In the genomic region with DNA sequence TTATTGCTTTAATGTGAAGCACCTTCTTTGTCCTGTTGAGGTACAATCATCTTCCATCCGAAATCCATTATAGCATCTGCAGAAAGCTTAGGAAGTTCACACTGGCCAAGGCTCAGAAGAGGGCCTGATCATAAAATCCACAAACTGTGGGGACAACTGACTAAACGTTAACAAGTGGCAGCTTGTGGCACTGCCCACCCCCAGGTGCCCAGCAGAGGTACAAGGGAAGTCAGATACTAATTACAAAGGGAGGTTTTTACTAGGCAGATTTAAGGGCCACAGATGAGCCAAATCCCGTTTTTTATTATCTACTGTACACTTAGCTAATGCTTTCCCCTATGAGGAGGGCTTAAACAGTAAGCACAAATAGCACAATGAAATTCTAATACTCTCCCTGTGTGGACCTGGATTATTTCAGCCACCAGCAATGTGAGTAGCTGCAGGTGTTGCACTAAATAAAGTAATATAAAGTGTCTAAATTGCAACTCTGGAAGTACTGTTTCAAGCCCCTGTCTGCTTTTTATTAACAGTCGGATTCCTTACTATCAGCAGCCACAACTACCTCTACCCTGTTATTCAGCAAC, we compare ENCODE assay signal across 13 mouse cellular contexts.
A peak's percentile ranks its signal among the peaks of the same experiment; 100 is the strongest.
DNase-seq lines count a peak whose midpoint lies in the region; ATAC-seq and TF ChIP-seq lines count a peak whose summit lies in the region.
"Had no signal": no experiment of that assay in that cellular context is flagged by ENCODE, and none has a peak within 500 bp of the region (broad histone marks: within the 10 kb centered on the region; RNA-seq: fewer than 3 reads in every experiment).

No protein-coding gene starts in this region.

- no peak for TF ChIP-seq CTCF in lung, adult 2 months (IDR thresholded peaks at IDR 0.05; ENCODE audit: insufficient read depth, low read length)

- 0 out of 2 replicates have a peak overlapping the region, but pooled peaks have one; percentile 47 for H3K9ac ChIP-seq in heart, embryonic 13.5 days
- H3K9ac ChIP-seq in lung, embryonic 15.5 days, result no peak overlapping the region
- no peak overlapping the region for H3K9ac ChIP-seq in stomach, embryonic 16.5 days (ENCODE audit: low read length)
- H3K9ac ChIP-seq in hindbrain, embryonic 11.5 days (ENCODE audit: low read depth, low read length), result no peak overlapping the region
- H3K9ac ChIP-seq: hindbrain, embryonic 14.5 days; neural tube, embryonic 15.5 days had no signal

- peaks cover 26% of the 10 kb centered on the region for H3K4me1 ChIP-seq in heart, embryonic 13.5 days
- H3K4me1 ChIP-seq in lung, embryonic 15.5 days, result peaks cover 42% of the 10 kb centered on the region
- H3K4me1 ChIP-seq in lung, adult 2 months (ENCODE audit: control insufficient read depth, insufficient read depth, low read length), result peaks cover 13% of the 10 kb centered on the region
- H3K4me1 ChIP-seq in stomach, embryonic 16.5 days (ENCODE audit: control insufficient read depth, insufficient read depth, low read length), result peaks cover 9% of the 10 kb centered on the region
- no peaks in the 10 kb centered on the region for H3K4me1 ChIP-seq in hindbrain, embryonic 11.5 days (replicated peaks; ENCODE audit: control insufficient read depth, insufficient read depth, low read length)
- H3K4me1 ChIP-seq: neural tube, embryonic 15.5 days had no signal

- no peak for DNase-seq in heart, adult 18-20 months
- DNase-seq in lung, adult 2 months, result no peak
- no peak for DNase-seq in hindbrain, embryonic 11.5 days (ENCODE audit: low spot score)
- DNase-seq: cerebellum, adult 11 months; thymus, adult 2 months had no signal

- no peak for TF ChIP-seq POLR2A in lung, adult 2 months (IDR thresholded peaks at IDR 0.05; ENCODE audit: borderline replicate concordance, extremely low read depth, low read depth, low read length)

- H3K4me3 ChIP-seq in heart, embryonic 13.5 days, result peak overlapping the region; percentile 29
- peak overlapping the region; percentile 10; the same call in 1 of the 2 replicates for H3K4me3 ChIP-seq in lung, embryonic 15.5 days
- no peak overlapping the region for H3K4me3 ChIP-seq in lung, adult 2 months (replicated peaks; ENCODE audit: extremely low read depth, low read depth, low read length)
- H3K4me3 ChIP-seq in stomach, embryonic 16.5 days (replicated peaks; ENCODE audit: low read length), result no peak overlapping the region
- H3K4me3 ChIP-seq in hindbrain, embryonic 11.5 days (ENCODE audit: low read depth, low read length), result no peak overlapping the region
- H3K4me3 ChIP-seq: neural tube, embryonic 15.5 days had no signal

- H3K27me3 ChIP-seq in heart, embryonic 13.5 days (replicated peaks), result no peaks in the 10 kb centered on the region
- H3K27me3 ChIP-seq in lung, embryonic 15.5 days, result no peaks in the 10 kb centered on the region
- H3K27me3 ChIP-seq in stomach, embryonic 16.5 days (ENCODE audit: control insufficient read depth, insufficient read depth, low read length), result no peaks in the 10 kb centered on the region
- no peaks in the 10 kb centered on the region for H3K27me3 ChIP-seq in hindbrain, embryonic 11.5 days (ENCODE audit: control insufficient read depth, insufficient read depth, low read length)
- H3K27me3 ChIP-seq: neural tube, embryonic 15.5 days had no signal

- peak overlapping the region; percentile 90 for H3K27ac ChIP-seq in heart, embryonic 13.5 days (replicated peaks)
- peak overlapping the region; percentile 94 for H3K27ac ChIP-seq in lung, embryonic 15.5 days
- H3K27ac ChIP-seq in stomach, embryonic 16.5 days (ENCODE audit: low read length), result no peak overlapping the region
- no peak overlapping the region for H3K27ac ChIP-seq in hindbrain, embryonic 11.5 days (ENCODE audit: low read depth, low read length)
- H3K27ac ChIP-seq: hindbrain, embryonic 14.5 days; neural tube, embryonic 15.5 days had no signal

- no peaks in the 10 kb centered on the region for H3K36me3 ChIP-seq in heart, embryonic 13.5 days
- H3K36me3 ChIP-seq in lung, embryonic 15.5 days, result no peaks in the 10 kb centered on the region
- no peaks in the 10 kb centered on the region for H3K36me3 ChIP-seq in stomach, embryonic 16.5 days (ENCODE audit: control insufficient read depth, insufficient read depth, low read length)
- no peaks in the 10 kb centered on the region for H3K36me3 ChIP-seq in hindbrain, embryonic 11.5 days (ENCODE audit: control insufficient read depth, insufficient read depth, low read length)
- H3K36me3 ChIP-seq: neural tube, embryonic 15.5 days had no signal

- H3K9me3 ChIP-seq in heart, embryonic 13.5 days, result no peaks in the 10 kb centered on the region
- no peaks in the 10 kb centered on the region for H3K9me3 ChIP-seq in lung, embryonic 15.5 days
- no peaks in the 10 kb centered on the region for H3K9me3 ChIP-seq in stomach, embryonic 16.5 days (replicated peaks; ENCODE audit: control insufficient read depth, low read length)
- no peaks in the 10 kb centered on the region for H3K9me3 ChIP-seq in hindbrain, embryonic 11.5 days (ENCODE audit: control insufficient read depth, low read length)
- H3K9me3 ChIP-seq: neural tube, embryonic 15.5 days had no signal

- WGBS in heart, embryonic 13.5 days, result 39% methylated on average over 4 of the region's 4 CpGs
- WGBS in lung, embryonic 15.5 days, result 51% methylated on average over 4 of the region's 4 CpGs
- 62% methylated on average over 4 of the region's 4 CpGs for WGBS in lung, adult 2 months
- WGBS in stomach, embryonic 16.5 days, result 45% methylated on average over 4 of the region's 4 CpGs
- WGBS in hindbrain, embryonic 11.5 days, result 54% methylated on average over 4 of the region's 4 CpGs

- H3K4me2 ChIP-seq in heart, embryonic 13.5 days, result peak overlapping the region; percentile 60
- peak overlapping the region; percentile 49 for H3K4me2 ChIP-seq in lung, embryonic 15.5 days
- peak overlapping the region; percentile 49 for H3K4me2 ChIP-seq in stomach, embryonic 16.5 days (ENCODE audit: low read depth, low read length)
- H3K4me2 ChIP-seq in hindbrain, embryonic 11.5 days (replicated peaks; ENCODE audit: low read depth, low read length), result no peak overlapping the region
- H3K4me2 ChIP-seq: hindbrain, embryonic 14.5 days; neural tube, embryonic 15.5 days had no signal

- ATAC-seq in heart, embryonic 13.5 days (ENCODE audit: extremely low read depth, insufficient number of reproducible peaks, low FRiP score, low TSS enrichment), result no peak
- ATAC-seq in lung, embryonic 15.5 days (ENCODE audit: borderline replicate concordance, extremely low read depth, low FRiP score, low TSS enrichment), result no peak
- 0 out of 2 replicates have a peak, but pooled peaks have one; percentile 15 for ATAC-seq in granulocyte monocyte progenitor cell, adult 5-6 weeks (replicated peaks; ENCODE audit: poor library complexity, severe bottlenecking)
- no peak for ATAC-seq in stomach, embryonic 16.5 days (ENCODE audit: insufficient read depth, low FRiP score)
- no peak for ATAC-seq in hindbrain, embryonic 11.5 days (ENCODE audit: low FRiP score)
- ATAC-seq: activated CD4-positive, CD25-positive, alpha-beta regulatory T cell, adult 4 months; CD4-positive, CD25-positive, alpha-beta regulatory T cell, adult 4 months had no signal

Comparison
In these comparisons a context has a peak if more than half of its experiments do, and no peak if none do; other contexts are left out.
1. H3K4me3 ChIP-seq: peak in heart, embryonic 13.5 days (single experiment) and lung, embryonic 15.5 days (single experiment); none in lung, adult 2 months (single experiment), stomach, embryonic 16.5 days (single experiment) and hindbrain, embryonic 11.5 days (single experiment).
2. H3K27ac ChIP-seq: peak in heart, embryonic 13.5 days (single experiment) and lung, embryonic 15.5 days (single experiment); none in stomach, embryonic 16.5 days (single experiment) and hindbrain, embryonic 11.5 days (single experiment).